Mouse (Mus musculus): ENCODE measurements at regions not wholly inside any gene's neighbourhood (a gene's known extent, or its start where the extent isn't known, plus 50 kb on each side); places are given as distances from the start of the nearest gene placed in this dataset.

DNA sequence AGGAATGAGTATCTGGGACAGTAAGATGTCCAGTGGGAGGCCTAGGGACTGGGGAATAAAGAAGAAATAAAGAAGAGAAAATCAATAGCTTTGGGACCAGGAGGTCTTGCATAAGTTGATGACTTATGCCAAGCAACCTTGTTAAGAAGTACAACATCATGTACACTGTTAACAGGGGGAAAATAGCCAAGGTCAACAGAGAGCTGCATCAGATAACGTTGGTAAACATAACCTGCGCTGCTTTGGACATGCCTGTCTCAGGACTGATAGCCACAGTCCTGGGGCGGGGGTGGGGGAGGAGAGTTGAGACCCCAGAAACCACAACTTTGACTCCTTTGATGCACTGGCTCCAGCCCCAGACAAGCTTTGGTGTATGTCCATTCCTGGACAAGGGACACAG lies 90.7 kb upstream of the Syt10 start:
- TF ChIP-seq CTCF (IDR thresholded peaks at IDR 0.05; ENCODE audit: borderline replicate concordance, insufficient read depth, low read length) (no peak), POLR2A (IDR thresholded peaks at IDR 0.05; ENCODE audit: low read depth, low read length) (no peak)
